Mouse (Mus musculus): ENCODE measurements around the gene Atp2b2. TPM values are rescaled to one million over a fixed set of nuclear protein-coding genes. Genes with fewer than 3 reads are reported as not detected.

The Atp2b2 gene
- polyA plus RNA-seq, 1 experiment, result 1.6 TPM

- 88% methylated on average over 5 of the region's 5 CpGs for WGBS
- H3K4me3 ChIP-seq (replicated peaks; ENCODE audit: extremely low read depth, low read depth, low read length), result no peak overlapping the region
- no peak for DNase-seq
- TF ChIP-seq POLR2A (IDR thresholded peaks at IDR 0.05; ENCODE audit: borderline replicate concordance, extremely low read depth, low read depth, low read length), result no peak
- TF ChIP-seq CTCF (IDR thresholded peaks at IDR 0.05; ENCODE audit: insufficient read depth, low read length), result no peak
- H3K4me1 ChIP-seq (ENCODE audit: control insufficient read depth, insufficient read depth, low read length), result no peaks in the 10 kb centered on the region
These were observed 48.2 kb downstream of the Atp2b2 start for GRCm38 (mm10) chr6:113994176-113994575.

GRCm38 (mm10) chr6:113992101-113992500 is 50.3 kb downstream of the Atp2b2 start:
- TF ChIP-seq POLR2A (IDR thresholded peaks at IDR 0.05; ENCODE audit: borderline replicate concordance, extremely low read depth, low read depth, low read length) (no peak), CTCF (IDR thresholded peaks at IDR 0.05; ENCODE audit: insufficient read depth, low read length) (no peak)

GRCm38 (mm10) chr6:113991482-113991881 is 50.9 kb downstream of the Atp2b2 start:
- Histone ChIP-seq H3K4me3 (replicated peaks; ENCODE audit: extremely low read depth, low read depth, low read length) (no peak overlapping the region), H3K4me1 (ENCODE audit: control insufficient read depth, insufficient read depth, low read length) (no peaks in the 10 kb centered on the region)
- whole genome bisulfite sequencing, result 45% methylated on average over 11 of the region's 11 CpGs
- TF ChIP-seq CTCF (IDR thresholded peaks at IDR 0.05; ENCODE audit: insufficient read depth, low read length) (no peak), POLR2A (IDR thresholded peaks at IDR 0.05; ENCODE audit: borderline replicate concordance, extremely low read depth, low read depth, low read length) (no peak)
- no peak for DNase-seq

More at GRCm38 (mm10) chr6:113992101-113992500, 50.3 kb downstream of the Atp2b2 start:
- Histone ChIP-seq H3K4me3 (replicated peaks; ENCODE audit: extremely low read depth, low read depth, low read length) (no peak overlapping the region), H3K4me1 (ENCODE audit: control insufficient read depth, insufficient read depth, low read length) (no peaks in the 10 kb centered on the region)
- WGBS, result 59% methylated on average over 2 of the region's 2 CpGs
- no peak for DNase-seq

GRCm38 (mm10) chr6:113990044-113990443 is 52.4 kb downstream of the Atp2b2 start:
- Histone ChIP-seq H3K4me1 (ENCODE audit: control insufficient read depth, insufficient read depth, low read length) (no peaks in the 10 kb centered on the region), H3K4me3 (replicated peaks; ENCODE audit: extremely low read depth, low read depth, low read length) (no peak overlapping the region)
- 0% methylated on average over 1 of the region's 1 CpGs for WGBS
- TF ChIP-seq CTCF (IDR thresholded peaks at IDR 0.05; ENCODE audit: insufficient read depth, low read length) (no peak), POLR2A (IDR thresholded peaks at IDR 0.05; ENCODE audit: borderline replicate concordance, extremely low read depth, low read depth, low read length) (no peak)
- DNase-seq, result no peak

GRCm38 (mm10) chr6:113988521-113988920 is 53.9 kb downstream of the Atp2b2 start:
- DNase-seq, result no peak
- Histone ChIP-seq H3K4me1 (ENCODE audit: control insufficient read depth, insufficient read depth, low read length) (no peaks in the 10 kb centered on the region), H3K4me3 (replicated peaks; ENCODE audit: extremely low read depth, low read depth, low read length) (no peak overlapping the region)
- WGBS, result 75% methylated on average over 2 of the region's 2 CpGs
- no peak for TF ChIP-seq POLR2A (IDR thresholded peaks at IDR 0.05; ENCODE audit: borderline replicate concordance, extremely low read depth, low read depth, low read length)
- no peak for TF ChIP-seq CTCF (IDR thresholded peaks at IDR 0.05; ENCODE audit: insufficient read depth, low read length)

- no peak for DNase-seq
- H3K4me3 ChIP-seq (replicated peaks; ENCODE audit: extremely low read depth, low read depth, low read length), result no peak overlapping the region
- TF ChIP-seq CTCF (IDR thresholded peaks at IDR 0.05; ENCODE audit: insufficient read depth, low read length) (no peak), POLR2A (IDR thresholded peaks at IDR 0.05; ENCODE audit: borderline replicate concordance, extremely low read depth, low read depth, low read length) (no peak)
- WGBS, result 60% methylated on average over 4 of the region's 4 CpGs
- H3K4me1 ChIP-seq (ENCODE audit: control insufficient read depth, insufficient read depth, low read length), result no peaks in the 10 kb centered on the region
These were observed 55.7 kb downstream of the Atp2b2 start for GRCm38 (mm10) chr6:113986671-113987070.

GRCm38 (mm10) chr6:113978673-113979072 is 63.7 kb downstream of the Atp2b2 start:
- Histone ChIP-seq H3K4me1 (ENCODE audit: control insufficient read depth, insufficient read depth, low read length) (no peaks in the 10 kb centered on the region), H3K4me3 (replicated peaks; ENCODE audit: extremely low read depth, low read depth, low read length) (no peak overlapping the region)
- DNase-seq, result no peak
- WGBS, result 75% methylated on average over 8 of the region's 8 CpGs
- TF ChIP-seq CTCF (IDR thresholded peaks at IDR 0.05; ENCODE audit: insufficient read depth, low read length) (no peak), POLR2A (IDR thresholded peaks at IDR 0.05; ENCODE audit: borderline replicate concordance, extremely low read depth, low read depth, low read length) (no peak)

GRCm38 (mm10) chr6:113978091-113978650 is 64.2 kb downstream of the Atp2b2 start:
- no peak overlapping the region for H3K4me3 ChIP-seq (replicated peaks; ENCODE audit: extremely low read depth, low read depth, low read length)
- no peak for DNase-seq
- TF ChIP-seq POLR2A (IDR thresholded peaks at IDR 0.05; ENCODE audit: borderline replicate concordance, extremely low read depth, low read depth, low read length), result no peak
- no peak for TF ChIP-seq CTCF (IDR thresholded peaks at IDR 0.05; ENCODE audit: insufficient read depth, low read length)
- H3K4me1 ChIP-seq (ENCODE audit: control insufficient read depth, insufficient read depth, low read length), result no peaks in the 10 kb centered on the region
- WGBS, result 34% methylated on average over 5 of the region's 5 CpGs

- 68% methylated on average over 2 of the region's 2 CpGs for whole genome bisulfite sequencing
- Histone ChIP-seq H3K4me3 (replicated peaks; ENCODE audit: extremely low read depth, low read depth, low read length) (no peak overlapping the region), H3K4me1 (ENCODE audit: control insufficient read depth, insufficient read depth, low read length) (no peaks in the 10 kb centered on the region)
- no peak for DNase-seq
- TF ChIP-seq POLR2A (IDR thresholded peaks at IDR 0.05; ENCODE audit: borderline replicate concordance, extremely low read depth, low read depth, low read length), result no peak
- TF ChIP-seq CTCF (IDR thresholded peaks at IDR 0.05; ENCODE audit: insufficient read depth, low read length), result no peak
These were observed 71.5 kb downstream of the Atp2b2 start for GRCm38 (mm10) chr6:113970900-113971299.

GRCm38 (mm10) chr6:113970464-113970863 is 71.9 kb downstream of the Atp2b2 start:
- 38% methylated on average over 9 of the region's 9 CpGs for WGBS
- Histone ChIP-seq H3K4me1 (ENCODE audit: control insufficient read depth, insufficient read depth, low read length) (no peaks in the 10 kb centered on the region), H3K4me3 (replicated peaks; ENCODE audit: extremely low read depth, low read depth, low read length) (no peak overlapping the region)
- no peak for DNase-seq
- TF ChIP-seq POLR2A (IDR thresholded peaks at IDR 0.05; ENCODE audit: borderline replicate concordance, extremely low read depth, low read depth, low read length), result no peak
- no peak for TF ChIP-seq CTCF (IDR thresholded peaks at IDR 0.05; ENCODE audit: insufficient read depth, low read length)

Measured in lung, adult 2 months (tissue).